Mouse (Mus musculus): ENCODE data around the gene Kcnn3.

Kcnn3 gene

DNA sequence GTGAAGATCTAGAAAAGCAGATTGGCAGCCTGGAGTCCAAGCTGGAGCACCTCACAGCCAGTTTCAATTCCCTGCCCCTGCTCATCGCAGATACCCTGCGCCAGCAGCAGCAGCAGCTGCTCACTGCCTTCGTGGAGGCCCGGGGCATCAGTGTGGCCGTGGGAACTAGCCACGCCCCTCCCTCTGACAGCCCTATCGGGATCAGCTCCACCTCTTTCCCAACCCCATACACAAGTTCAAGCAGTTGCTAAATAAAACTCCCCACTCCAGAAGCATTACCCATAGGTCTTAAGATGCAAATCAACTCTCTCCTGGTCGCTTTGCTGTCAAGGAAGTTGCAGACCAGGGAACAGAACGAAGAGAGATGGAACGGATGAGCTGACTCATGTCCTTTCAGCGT, 147.2 kb downstream of the Kcnn3 start:
- no peak for DNase-seq (ENCODE audit: low spot score in 2 of 2)

DNA sequence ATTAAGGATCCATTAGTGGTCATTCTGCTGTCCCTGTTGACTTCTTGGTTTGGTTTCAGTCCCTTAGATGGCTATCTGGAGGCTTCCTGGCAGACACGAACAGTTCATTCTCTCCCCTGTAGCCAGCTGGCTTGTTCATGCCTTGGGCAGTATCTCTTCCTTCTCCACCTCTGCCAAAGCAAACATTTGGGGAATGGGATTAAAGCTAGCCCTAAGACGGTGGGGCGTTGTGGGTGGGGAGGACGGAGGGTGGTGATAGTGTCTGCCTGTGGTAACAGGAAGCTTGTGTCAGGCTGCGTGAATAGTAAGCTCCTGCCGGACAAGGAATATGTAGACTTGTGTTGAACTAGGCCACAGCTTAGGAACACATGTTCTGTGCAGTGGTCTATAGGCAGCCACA, 151.4 kb downstream of the Kcnn3 start:
- no peak for DNase-seq (ENCODE audit: low spot score in 2 of 2)

GRCm38 (mm10) chr3:89672573-89673317, 152.8 kb downstream of the Kcnn3 start:
- peak; percentile 26 to 33 for DNase-seq (ENCODE audit: low spot score in 2 of 2)

- no peak for DNase-seq (ENCODE audit: low spot score in 2 of 2)
These were observed 157.7 kb downstream of the Kcnn3 start for GRCm38 (mm10) chr3:89677617-89678016.

DNA sequence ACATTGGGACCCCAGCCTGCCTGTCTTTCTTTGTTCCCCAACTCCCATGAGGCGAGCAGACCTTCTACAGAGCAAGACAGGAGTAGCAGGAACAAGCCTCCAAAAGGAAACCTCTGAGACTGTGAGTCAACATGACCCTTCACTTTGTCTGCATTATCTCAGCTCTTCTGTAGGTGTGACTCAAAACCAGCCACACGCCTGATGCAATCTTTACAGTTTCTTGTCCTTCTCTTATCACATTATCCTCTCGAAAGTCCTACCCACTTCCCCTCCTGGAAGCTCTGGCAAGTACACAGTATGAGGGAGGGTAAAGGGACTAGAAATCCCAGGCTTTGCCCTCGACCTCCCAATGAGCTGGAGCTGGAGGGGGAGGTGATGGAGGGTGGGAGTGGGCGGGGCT, 166.1 kb downstream of the Kcnn3 start:
- no peak for DNase-seq (ENCODE audit: low spot score in 2 of 2)

DNA sequence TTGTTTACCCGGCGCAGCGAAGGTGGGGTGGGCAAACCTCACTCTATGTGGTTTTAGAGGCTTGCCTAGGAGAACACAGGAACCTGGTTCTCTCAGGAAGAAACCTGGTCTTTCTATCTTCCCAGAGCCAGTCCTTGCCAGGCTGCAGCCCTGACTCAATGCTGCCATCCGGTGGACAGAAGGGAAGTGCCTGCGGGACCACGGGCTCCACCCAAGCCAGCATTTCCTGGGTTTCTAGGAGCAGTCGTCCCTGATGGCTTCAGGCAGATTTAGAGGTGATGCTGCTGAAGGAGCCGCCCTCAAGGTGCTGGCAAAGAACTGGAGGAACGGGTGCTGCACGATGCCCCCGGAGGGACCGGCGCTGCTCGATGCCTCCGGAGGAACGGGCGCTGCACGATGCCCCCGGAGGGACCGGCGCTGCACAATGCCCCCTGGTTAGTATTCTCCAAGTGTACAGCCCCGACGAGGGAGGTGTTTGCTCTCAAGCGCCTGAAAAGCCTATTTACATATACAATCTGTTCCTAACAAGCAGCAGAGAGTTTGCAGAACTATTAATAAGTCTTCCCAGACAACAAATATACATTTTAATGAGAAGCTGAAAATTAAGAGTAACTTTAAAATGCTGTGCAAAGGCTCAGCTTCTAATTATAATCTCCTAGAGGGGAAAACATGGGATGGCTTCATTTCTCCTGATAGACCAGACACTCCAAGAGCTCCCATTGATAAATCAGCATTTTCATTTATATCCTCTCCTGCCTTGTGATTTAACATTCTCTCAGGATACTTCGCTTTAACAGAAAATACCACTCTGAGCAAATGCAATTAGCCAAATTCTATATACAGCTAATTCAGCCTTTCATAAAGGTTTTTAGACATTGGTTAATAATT, 169.0 kb downstream of the Kcnn3 start:
- peak; percentile 49 to 82 for DNase-seq (ENCODE audit: low spot score in 2 of 2)

DNA sequence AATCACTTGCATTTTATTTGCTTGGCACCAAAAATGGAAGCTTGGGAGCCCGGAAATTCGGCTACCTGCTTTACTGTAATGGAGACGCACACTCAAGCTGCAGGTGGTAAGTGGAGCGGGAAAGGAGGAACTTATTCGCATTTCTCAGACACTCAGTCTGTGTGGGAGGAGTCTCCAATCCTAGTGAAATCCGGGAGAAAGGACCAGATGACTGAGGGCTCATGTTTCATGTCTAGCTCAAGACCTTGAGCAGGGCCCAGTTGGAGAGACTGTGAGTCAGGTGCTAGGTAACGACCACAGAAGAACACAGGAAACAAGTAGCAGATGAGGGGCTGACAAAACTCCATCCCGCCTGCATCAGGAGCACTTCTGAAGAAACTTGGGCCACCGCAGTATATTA, 171.8 kb downstream of the Kcnn3 start:
- DNase-seq (ENCODE audit: low spot score in 2 of 2) = no peak

DNA sequence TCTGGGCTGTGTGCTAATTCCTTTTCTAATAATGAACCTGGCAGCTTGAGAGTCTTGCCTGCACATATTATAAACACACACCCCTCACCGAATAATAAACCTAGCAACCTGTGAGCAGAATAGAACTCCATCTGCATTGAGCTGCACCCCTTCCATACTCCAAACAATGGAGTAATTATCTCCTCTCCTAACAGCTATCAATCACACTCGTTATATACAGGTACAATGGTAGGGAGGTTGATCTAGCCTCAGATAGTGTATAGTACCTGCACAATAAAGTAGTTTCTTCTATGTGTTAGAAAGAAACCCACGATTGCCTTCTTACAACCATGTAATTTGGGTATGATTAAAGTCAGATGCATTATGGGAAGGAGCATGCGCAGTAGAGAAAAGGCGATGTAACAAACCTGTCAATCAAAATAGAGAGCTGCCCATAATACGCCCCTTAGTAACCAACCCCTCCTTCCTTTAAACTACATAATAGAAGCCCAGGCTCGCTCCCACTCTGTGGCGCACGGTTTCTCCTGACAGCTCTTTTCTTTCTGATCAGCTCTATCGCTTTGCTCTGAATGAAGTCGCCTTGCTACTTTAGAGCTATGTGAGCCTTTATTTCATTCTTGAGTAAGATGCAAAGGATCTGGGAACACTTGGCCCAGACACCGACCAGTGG, 176.3 kb downstream of the Kcnn3 start:
- DNase-seq (ENCODE audit: low spot score in 2 of 2) = no peak

GRCm38 (mm10) chr3:89698958-89699357, 179.0 kb downstream of the Kcnn3 start:
- DNase-seq (ENCODE audit: low spot score in 2 of 2) = no peak

- DNase-seq (ENCODE audit: low spot score in 2 of 2) = no peak
These were observed 180.5 kb downstream of the Kcnn3 start for GRCm38 (mm10) chr3:89700461-89700860.

- DNase-seq (ENCODE audit: low spot score in 2 of 2) = no peak
These were observed 183.6 kb downstream of the Kcnn3 start for GRCm38 (mm10) chr3:89703596-89703995.

DNA sequence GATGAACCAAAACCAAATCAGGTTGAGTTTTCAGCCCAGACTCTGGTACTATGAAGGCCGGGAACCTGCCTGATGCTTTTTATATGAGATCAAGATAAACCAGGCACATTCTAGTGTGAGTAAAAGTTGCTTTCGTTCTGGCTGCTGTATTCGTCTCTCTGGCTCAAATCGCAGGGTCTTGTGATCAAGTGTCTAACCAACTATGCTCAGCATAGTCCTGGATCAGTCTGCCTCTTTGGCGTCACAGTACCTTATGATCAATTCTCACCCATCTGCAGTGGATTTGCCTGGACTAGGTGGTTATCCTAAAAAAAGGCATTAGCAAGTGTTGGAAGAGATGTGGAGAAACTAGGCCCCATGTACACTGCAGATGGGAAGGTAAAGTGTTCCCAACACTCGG, 184.1 kb downstream of the Kcnn3 start:
- no peak for DNase-seq (ENCODE audit: low spot score in 2 of 2)

DNA sequence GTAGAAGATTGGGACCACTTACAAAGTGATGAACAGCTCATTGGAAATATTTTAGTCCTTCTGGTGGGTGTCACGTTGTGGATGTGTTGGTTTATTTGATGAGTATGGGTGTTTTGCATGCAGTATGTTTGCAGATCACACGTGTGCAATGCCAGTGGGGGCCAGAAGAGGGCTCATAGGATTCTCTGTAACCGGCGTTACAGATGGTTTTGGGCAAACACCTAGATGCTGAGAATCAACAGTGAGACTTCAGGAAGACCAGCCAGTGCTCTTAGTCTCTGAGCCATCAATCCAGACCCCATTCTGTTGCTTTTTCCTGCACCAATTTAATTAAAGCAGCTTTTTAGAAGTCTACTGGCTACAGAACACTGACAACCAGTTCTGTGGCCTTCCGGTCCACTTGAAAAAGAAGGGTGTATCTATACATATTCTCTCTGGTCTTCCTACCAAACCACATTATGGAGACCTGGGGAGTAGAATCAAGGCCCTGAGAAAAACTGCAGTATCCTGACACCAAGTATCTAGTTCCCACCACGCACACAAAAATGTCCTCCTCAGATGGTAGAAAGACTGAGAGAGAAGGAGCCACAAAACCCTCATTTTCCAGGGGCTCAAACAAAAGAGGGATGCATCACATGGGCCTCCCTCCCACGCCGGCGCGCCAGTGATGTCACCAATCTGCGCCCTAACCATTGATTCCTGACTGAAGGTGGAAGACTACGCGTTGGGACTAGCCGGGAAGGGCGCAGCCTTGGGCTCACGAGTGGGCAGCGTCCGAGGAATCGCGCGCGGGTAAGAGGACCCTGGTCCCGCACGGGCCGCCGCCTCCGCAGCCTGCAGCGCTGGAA, 194.6 kb downstream of the Kcnn3 start, which contains the start of gene Adar:
Adar (plus strand) TSS at position 664 of the 848 bp plus-strand sequence.
- peak; percentile 38 to 68 for DNase-seq (ENCODE audit: low spot score in 2 of 2)

DNA sequence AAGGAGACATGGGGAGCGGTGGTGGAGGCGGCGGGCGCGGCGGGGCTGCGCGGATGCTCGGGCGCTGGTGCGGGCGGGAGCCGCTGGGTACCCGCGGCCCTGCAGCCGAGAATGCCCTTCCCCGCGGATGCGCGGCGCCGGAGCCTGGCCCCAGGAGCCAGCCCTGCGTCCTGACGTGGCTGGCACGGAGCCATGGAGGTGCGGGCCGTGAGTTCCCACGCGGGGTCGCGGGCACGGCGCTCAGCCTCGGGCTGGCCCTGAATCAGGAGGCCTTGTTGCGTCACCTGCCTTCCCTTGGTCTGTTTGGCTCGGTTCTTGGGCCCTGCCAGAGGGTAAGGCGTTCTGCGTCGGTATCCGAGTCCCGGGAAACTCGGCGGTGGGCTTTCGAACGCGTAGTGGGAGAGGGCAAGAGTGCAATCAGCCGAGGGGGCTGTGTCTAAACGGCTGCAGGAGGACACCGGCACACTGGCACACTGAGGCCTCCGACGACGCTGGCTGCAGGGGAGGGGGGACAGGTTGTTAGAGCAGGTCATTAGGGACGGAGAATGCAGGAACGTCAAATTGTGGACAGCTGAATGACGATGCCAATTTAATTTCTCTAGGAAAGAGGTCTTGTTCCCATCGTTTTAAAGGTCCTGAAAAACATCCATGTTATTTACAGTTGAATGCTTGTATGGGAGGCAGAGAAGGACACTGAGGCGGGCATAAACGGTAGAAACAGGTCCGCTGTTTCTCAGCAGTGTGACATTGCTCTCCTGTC, 195.4 kb downstream of the Kcnn3 start:
- DNase-seq (ENCODE audit: low spot score in 2 of 2) = peak; percentile 7 to 29

- DNase-seq (ENCODE audit: low spot score in 2 of 2) = no peak
These were observed 195.9 kb downstream of the Kcnn3 start for GRCm38 (mm10) chr3:89715967-89716256.

DNA sequence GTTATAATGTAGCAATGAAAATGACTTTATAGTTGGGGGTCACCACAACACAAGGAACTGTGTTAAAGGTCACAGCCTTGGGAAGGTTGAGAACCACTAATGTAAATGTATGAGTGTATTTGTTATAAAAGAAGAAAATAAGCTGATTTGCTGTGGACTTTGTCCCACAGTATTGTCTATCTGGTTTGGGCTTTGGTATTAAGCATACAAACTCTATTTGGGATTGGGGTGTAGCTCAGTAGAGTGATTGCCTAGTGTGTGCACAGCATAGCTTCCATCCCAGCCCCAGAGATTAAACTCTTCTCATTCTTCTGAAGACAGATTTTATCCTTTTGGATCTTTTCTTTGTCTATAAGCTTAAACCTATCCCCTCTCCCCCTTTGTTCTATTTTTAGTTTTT, 202.1 kb downstream of the Kcnn3 start:
- no peak for DNase-seq (ENCODE audit: low spot score in 2 of 2)

- no peak for DNase-seq (ENCODE audit: low spot score in 2 of 2)
These were observed 203.6 kb downstream of the Kcnn3 start for GRCm38 (mm10) chr3:89723400-89724084.

Measured in thymus, postnatal 10 days (tissue).